Mouse (Mus musculus) cerebellum, adult 2 months (tissue): ENCODE measurements around the gene Pvalb. TPM values are rescaled to one million over a fixed set of nuclear protein-coding genes. Genes with fewer than 3 reads are reported as not detected.

Experiments
- DNase-seq, 2 experiments: peaks; one replicate each; pipeline ENCODE4 v3.0.0; 2021
- H3K27ac ChIP-seq: fragments of 200-500 bp; 2 replicates; pipeline ENCODE4 v1.5.1; 2012; ENCODE audit warnings: low read length, control low read depth, inconsistent platforms; ENCODE audit not compliant: insufficient read depth
- H3K27me3 ChIP-seq: fragments of 200-500 bp; 2 replicates; pipeline ENCODE4 v1.6.1; 2012; ENCODE audit warnings: inconsistent platforms, mild to moderate bottlenecking, low read length, moderate library complexity; ENCODE audit not compliant: control insufficient read depth, insufficient read depth
- H3K4me1 ChIP-seq: fragments of 200-500 bp; 2 replicates; pipeline ENCODE4 v1.6.1; 2011; ENCODE audit warnings: low read length; ENCODE audit not compliant: control insufficient read depth, insufficient read depth
- H3K4me3 ChIP-seq: fragments of 200-500 bp; replicated peaks from 2 replicates; pipeline ENCODE3; 2011; ENCODE audit warnings: mild to moderate bottlenecking, low read depth, low read length, control low read depth; ENCODE audit not compliant: insufficient read depth
- CTCF ChIP-seq: fragments of 200-500 bp; IDR thresholded peaks from 2 replicates; pipeline ENCODE4 v1.5.1; 2011; ENCODE audit warnings: low read depth, mild to moderate bottlenecking, control low read depth, low read length, moderate library complexity, borderline replicate concordance; ENCODE audit not compliant: insufficient read depth
- POLR2A ChIP-seq: fragments of 200-500 bp; IDR thresholded peaks from 2 replicates; pipeline ENCODE4 v1.6.1; 2011; ENCODE audit warnings: low read length, control low read depth, borderline replicate concordance; ENCODE audit not compliant: insufficient read depth
- WGBS: fragments of 180-500 bp; shearing (Covaris S2); methylation state at CpG from one replicate; pipeline ENCODE4 v1.1.7; 2018; 5-methylcytosine and 5-hydroxymethylcytosine counted together
- polyA plus RNA-seq: library from polyadenylated mRNA; depleted of rRNA; stranded (reverse); fragments of >200 nt; gene quantifications from 2 replicates; pipeline ENCODE4 v1.2.3, GENCODE M21; 2012; rRNA removed

Gene Pvalb
- polyA plus RNA-seq = 1,013 and 1,016 TPM in 2 replicates

GRCm38 (mm10) chr15:78206312-78206711 is at the start of gene Pvalb:
Pvalb (minus strand) TSS chr15:78206400.
- Histone ChIP-seq H3K4me1 (no peaks in the 10 kb centered on the region; the same call in 1 of the 2 replicates), H3K27ac (no peak within 1 kb of the TSS), H3K27me3 (peaks cover 1% of the 10 kb centered on the region; the same call in 1 of the 2 replicates), H3K4me3 (no peak within 1 kb of the TSS)
- no peak for DNase-seq
- WGBS = 87% methylated on average over 7 of the region's 7 CpGs
- no peak for TF ChIP-seq CTCF
- no peak for TF ChIP-seq POLR2A

DNA sequence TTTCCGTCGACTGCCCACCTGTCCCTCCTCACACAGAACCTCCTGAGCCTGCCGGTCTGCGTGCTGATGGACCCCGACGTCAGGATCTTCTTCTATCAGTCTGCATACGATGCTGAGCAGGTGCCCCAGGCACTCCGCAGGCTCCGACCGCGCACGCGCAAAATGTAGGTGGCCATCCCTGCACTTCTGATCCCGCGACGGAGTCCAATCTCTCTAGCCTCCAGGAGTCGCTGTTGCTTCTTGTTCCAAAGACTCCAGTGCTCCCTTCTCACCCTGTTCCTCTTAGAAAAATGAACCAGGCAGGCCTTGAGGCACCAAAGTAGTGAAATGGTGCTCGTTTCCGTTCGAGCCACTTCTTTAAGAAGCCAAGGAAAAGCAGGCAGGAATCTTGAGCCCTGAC is 48.6 kb upstream of the Pvalb start:
- 23% methylated on average over 20 of the region's 20 CpGs for WGBS
- peak; percentile 51 to 54 for DNase-seq
- Histone ChIP-seq H3K4me3 (no peak overlapping the region), H3K27me3 (no peaks in the 10 kb centered on the region), H3K4me1 (no peaks in the 10 kb centered on the region), H3K27ac (no peak overlapping the region)
- TF ChIP-seq POLR2A (no peak), CTCF (peak; percentile 17; the same call in 1 of the 2 replicates)

GRCm38 (mm10) chr15:78248410-78248809 is 42.2 kb upstream of the Pvalb start:
- Histone ChIP-seq H3K27me3 (no peaks in the 10 kb centered on the region), H3K27ac (no peak overlapping the region), H3K4me1 (no peaks in the 10 kb centered on the region), H3K4me3 (no peak overlapping the region)
- WGBS = 76% methylated on average over 3 of the region's 3 CpGs
- no peak for DNase-seq
- TF ChIP-seq CTCF (no peak), POLR2A (no peak)

DNA sequence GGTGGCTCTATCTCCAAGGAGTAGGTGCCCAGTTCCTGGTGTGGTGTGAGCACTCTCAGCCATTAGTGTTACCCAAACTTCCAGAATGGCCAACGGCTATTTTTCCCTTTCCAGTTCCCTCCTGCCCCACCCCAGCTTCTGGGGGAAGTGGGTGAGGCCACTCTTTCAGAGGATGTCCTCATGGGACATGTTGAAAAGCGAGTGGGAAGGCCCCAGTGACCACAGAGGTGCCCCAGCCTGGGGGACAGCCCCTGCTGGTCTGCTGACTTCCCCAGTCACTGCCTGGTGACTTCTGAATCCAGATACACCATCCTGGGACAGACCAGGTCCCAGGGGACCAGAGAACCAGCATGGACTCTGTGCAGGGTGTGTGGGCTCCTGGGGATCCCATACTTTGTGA is 41.5 kb upstream of the Pvalb start:
- Histone ChIP-seq H3K27ac (no peak overlapping the region), H3K4me1 (no peaks in the 10 kb centered on the region), H3K27me3 (no peaks in the 10 kb centered on the region), H3K4me3 (no peak overlapping the region)
- no peak for DNase-seq
- 67% methylated on average over 2 of the region's 2 CpGs for WGBS
- TF ChIP-seq POLR2A (no peak), CTCF (no peak)

DNA sequence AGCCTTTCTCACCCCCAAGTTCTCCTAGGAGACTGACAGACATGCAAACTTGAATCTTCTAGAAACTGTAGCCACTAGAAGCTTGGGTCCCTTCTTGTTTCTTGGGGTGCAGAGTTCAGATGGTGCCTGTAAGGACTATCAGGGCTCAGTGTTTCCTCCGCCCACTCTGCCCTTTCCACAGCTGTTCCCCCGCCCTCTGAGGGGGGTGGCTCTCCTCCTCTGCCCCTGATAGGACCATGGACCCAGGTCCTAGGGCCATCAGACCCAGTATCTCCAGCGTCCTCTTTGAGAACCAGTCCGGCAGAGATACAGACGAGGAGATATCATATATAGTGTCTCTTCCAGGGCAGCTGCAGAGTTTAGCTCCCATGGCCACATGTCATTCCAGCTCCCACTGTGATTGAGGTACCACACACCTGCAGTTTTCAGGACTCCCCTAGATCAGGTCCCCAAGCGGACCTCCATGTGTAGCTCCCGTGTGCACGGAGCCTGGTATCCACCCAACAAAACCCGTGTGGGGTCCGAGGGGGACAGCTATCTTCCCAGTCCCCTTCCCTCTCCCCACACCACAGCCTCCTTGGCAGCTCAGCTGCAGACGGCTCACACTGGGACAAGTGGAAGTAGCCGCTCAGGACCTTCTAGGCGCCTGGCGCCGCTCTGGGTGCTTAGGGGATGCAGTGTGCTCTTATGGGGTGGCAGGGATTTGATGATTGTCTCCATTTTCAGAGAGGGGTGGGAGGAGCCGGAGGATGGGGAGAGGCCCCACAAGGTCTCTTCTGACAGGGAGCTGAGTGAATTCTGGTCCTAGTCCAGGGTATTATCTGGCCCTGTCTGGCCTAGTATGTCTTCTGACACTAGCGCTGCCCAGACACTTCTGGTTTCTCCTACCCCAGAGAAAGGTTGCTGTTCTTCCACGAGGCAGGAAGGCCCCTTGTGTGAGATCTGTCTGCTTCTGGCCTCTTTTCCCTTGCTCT is 40.2 kb upstream of the Pvalb start:
- DNase-seq = no peak
- 69% methylated on average over 18 of the region's 18 CpGs for WGBS
- Histone ChIP-seq H3K4me1 (no peaks in the 10 kb centered on the region), H3K27ac (no peak overlapping the region), H3K27me3 (no peaks in the 10 kb centered on the region), H3K4me3 (no peak overlapping the region)
- TF ChIP-seq CTCF (no peak), POLR2A (no peak)

DNA sequence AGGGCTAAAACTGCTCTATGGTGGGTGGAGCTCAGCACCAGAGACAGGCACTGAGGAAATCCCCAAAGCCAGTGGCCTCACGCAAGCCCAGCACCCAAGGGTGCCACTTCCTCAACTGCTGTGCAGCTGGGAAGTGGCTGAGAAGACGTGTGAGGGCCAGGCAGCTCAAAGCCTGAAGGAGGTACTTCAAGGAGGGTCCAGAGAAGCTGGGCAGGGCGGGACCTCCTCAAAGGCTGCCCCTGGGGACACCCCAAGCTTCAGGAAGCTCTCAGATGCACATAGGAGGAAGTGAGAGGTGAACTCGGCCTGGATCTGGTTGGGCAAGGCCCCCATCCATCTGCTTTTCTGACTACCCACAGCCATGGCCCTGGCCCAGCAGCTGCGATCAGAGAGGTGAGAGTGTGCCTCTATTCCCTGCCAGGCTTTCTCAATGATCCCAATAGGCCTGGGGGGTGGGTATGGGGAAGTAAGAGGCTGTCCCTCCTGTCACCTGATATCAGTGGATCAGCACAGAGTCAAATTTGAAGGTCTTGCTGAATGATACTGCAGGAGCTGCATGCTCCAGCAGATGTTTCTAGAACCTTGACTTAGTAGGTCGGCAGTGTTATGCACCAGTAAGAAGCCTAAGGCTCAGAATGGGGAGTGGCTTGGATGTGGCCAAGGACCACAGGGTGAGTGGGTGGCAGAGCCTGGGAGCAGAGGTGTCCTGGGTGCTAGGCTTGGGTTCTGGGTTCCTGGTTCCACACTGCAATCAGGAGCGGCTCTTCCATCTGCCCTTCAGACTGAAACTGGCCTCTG is 38.7 kb upstream of the Pvalb start, which contains the start of gene Ncf4:
Gene Ncf4 (plus strand): TSS at position 107 of the 798 bp plus-strand sequence.
- Histone ChIP-seq H3K27ac (no peak within 1 kb of the TSS), H3K4me1 (no peaks in the 10 kb centered on the region), H3K27me3 (no peaks in the 10 kb centered on the region), H3K4me3 (no peak within 1 kb of the TSS)
- TF ChIP-seq POLR2A (no peak), CTCF (no peak)
- 76% methylated on average over 7 of the region's 7 CpGs for WGBS
- no peak for DNase-seq

- WGBS = 54% methylated on average over 6 of the region's 6 CpGs
- TF ChIP-seq POLR2A = no peak
- no peak for TF ChIP-seq CTCF
- Histone ChIP-seq H3K27me3 (no peaks in the 10 kb centered on the region), H3K4me3 (no peak overlapping the region), H3K27ac (no peak overlapping the region), H3K4me1 (no peaks in the 10 kb centered on the region)
- DNase-seq = no peak
These were observed 37.6 kb upstream of the Pvalb start for GRCm38 (mm10) chr15:78243774-78244173.
